Mouse (Mus musculus): Measurements from ENCODE around the gene Aqp6. TPM values are rescaled to one million over a fixed set of nuclear protein-coding genes. Genes with fewer than 3 reads are reported as not detected.

The Aqp6 gene
- polyA plus RNA-seq, 1 experiment from 2014 or later = not detected

Other genes starting within 250 kb of the Aqp6 start
- 14.4 and 15.0 TPM in 2 replicates for gene Fmnl3, start 230.9 kb upstream of the Aqp6 start, polyA plus RNA-seq (2014; fragmentation: Nextera tagmentation; extraction: Ambion mirVana)
- gene Tmbim6, start 208.5 kb upstream of the Aqp6 start, polyA plus RNA-seq (2014; fragmentation: Nextera tagmentation; extraction: Ambion mirVana) = 235 and 239 TPM in 2 replicates
- 7.5 and 9.2 TPM in 2 replicates for gene Nckap5l, start 143.7 kb upstream of the Aqp6 start, polyA plus RNA-seq (2014; fragmentation: Nextera tagmentation; extraction: Ambion mirVana)
- gene Bcdin3d, start 126.7 kb upstream of the Aqp6 start, polyA plus RNA-seq (2014; fragmentation: Nextera tagmentation; extraction: Ambion mirVana) = 11.8 and 12.5 TPM in 2 replicates
- gene Faim2, start 73.2 kb upstream of the Aqp6 start, polyA plus RNA-seq (2014; fragmentation: Nextera tagmentation; extraction: Ambion mirVana) = 0.19 TPM in 1 of 2 replicates, not detected in the other
- not detected in 2 replicates for gene Aqp2, start 22.3 kb upstream of the Aqp6 start, polyA plus RNA-seq (2014; fragmentation: Nextera tagmentation; extraction: Ambion mirVana)
- gene Aqp5, start 10.6 kb upstream of the Aqp6 start, polyA plus RNA-seq (2014; fragmentation: Nextera tagmentation; extraction: Ambion mirVana) = 0.18 and 0.26 TPM in 2 replicates
- gene Racgap1, start 50.3 kb downstream of the Aqp6 start, polyA plus RNA-seq (2014; fragmentation: Nextera tagmentation; extraction: Ambion mirVana) = 94.4 and 98.7 TPM in 2 replicates
- gene Asic1, start 69.0 kb downstream of the Aqp6 start, polyA plus RNA-seq (2014; fragmentation: Nextera tagmentation; extraction: Ambion mirVana) = 1.1 and 1.2 TPM in 2 replicates
- gene Smarcd1, start 100.7 kb downstream of the Aqp6 start, polyA plus RNA-seq (2014; fragmentation: Nextera tagmentation; extraction: Ambion mirVana) = 24.7 and 27.4 TPM in 2 replicates
- gene Gm17349, start 104.1 kb downstream of the Aqp6 start, polyA plus RNA-seq (2014; fragmentation: Nextera tagmentation; extraction: Ambion mirVana) = not detected in 2 replicates
- gene Gpd1, start 116.1 kb downstream of the Aqp6 start, polyA plus RNA-seq (2014; fragmentation: Nextera tagmentation; extraction: Ambion mirVana) = 0.80 and 1.1 TPM in 2 replicates
- gene Cox14, start 124.2 kb downstream of the Aqp6 start, polyA plus RNA-seq (2014; fragmentation: Nextera tagmentation; extraction: Ambion mirVana) = 230 and 237 TPM in 2 replicates
- gene Cers5, start 171.5 kb downstream of the Aqp6 start, polyA plus RNA-seq (2014; fragmentation: Nextera tagmentation; extraction: Ambion mirVana) = 55.3 and 60.8 TPM in 2 replicates

Data from heart, embryonic 14.5 days (tissue).